Mouse (Mus musculus) heart, adult 18-20 months (tissue): Measurements from ENCODE around the gene Mup20. TPM values are rescaled to one million over a fixed set of nuclear protein-coding genes. Genes with fewer than 3 reads are reported as not detected.
"Not testable (repeated sequence)": the region's sequence is repeated elsewhere in the genome, so short reads cannot be mapped to it uniquely, and the experiment has no call there.

Experiments used
- DNase-seq, 2 experiments: peaks; one replicate each; pipeline ENCODE4 v3.0.0; 2021 to 2022; ENCODE audit warnings: mixed read lengths in 1 of 2
- long read RNA-seq, 2 experiments: library from polyadenylated mRNA; stranded (forward); transcript quantifications; one replicate each; pipeline ENCODE4 v2.0.0; 2021
- total RNA-seq, 2 experiments: library from RNA; stranded (reverse); gene quantifications; 2 replicates each; pipeline ENCODE4 v1.2.3; 2021

Gene Mup20
- total RNA-seq = not detected
- long read RNA-seq, experiment 1 = 0 reads
- long read RNA-seq, experiment 2 = 0 reads

GRCm38 (mm10) chr4:62054058-62054457, at the start of gene Mup20:
TSS of gene Mup20 (minus strand) at chr4:62054158.
- DNase-seq = not testable (repeated sequence)

DNA sequence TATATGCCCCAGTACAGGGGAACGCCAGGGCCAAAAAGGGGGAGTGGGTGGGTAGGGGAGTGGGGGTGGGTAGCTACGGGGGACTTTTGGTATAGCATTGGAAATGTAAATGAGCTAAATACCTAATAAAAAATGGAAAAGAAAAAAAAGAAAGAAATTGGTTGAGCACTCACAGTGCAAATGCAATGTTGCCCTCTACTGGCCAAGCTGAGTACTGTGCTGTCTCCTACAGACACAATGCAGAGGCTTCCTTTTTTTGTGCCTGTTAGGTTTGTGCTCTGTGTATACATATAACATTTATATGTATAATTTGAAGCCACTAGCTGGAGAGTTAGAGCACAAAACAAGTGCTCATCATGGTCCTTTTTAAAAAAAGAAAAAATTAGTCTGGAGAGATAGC, 49.4 kb upstream of the Mup20 start:
- DNase-seq = peak in 1 of 2 experiments; percentile 4

GRCm38 (mm10) chr4:62087953-62088352, 34.0 kb upstream of the Mup20 start:
- no peak for DNase-seq

DNA sequence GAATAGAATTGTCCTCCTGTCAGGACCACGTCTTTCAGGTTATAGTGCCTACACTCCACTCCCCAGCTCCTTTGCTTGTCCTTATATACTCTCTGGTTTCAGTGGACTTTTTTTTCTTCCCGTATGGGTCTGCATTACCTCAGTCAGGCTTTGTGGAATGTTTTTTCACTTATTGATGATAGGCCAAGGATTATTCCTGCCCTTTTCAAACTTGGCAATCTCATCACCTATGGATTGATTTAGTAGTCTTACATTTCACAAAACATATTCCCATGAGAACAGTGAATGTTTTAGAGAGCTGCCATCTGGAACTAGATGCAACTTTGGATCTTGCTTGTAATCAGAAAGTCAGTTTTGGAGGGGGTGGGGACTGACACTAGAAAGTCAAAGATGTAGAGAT, 33.3 kb upstream of the Mup20 start, which contains the start of gene Mup3:
Gene Mup3 (minus strand): TSS at position 102 of the 400 bp plus-strand sequence.
- no peak for DNase-seq

DNA sequence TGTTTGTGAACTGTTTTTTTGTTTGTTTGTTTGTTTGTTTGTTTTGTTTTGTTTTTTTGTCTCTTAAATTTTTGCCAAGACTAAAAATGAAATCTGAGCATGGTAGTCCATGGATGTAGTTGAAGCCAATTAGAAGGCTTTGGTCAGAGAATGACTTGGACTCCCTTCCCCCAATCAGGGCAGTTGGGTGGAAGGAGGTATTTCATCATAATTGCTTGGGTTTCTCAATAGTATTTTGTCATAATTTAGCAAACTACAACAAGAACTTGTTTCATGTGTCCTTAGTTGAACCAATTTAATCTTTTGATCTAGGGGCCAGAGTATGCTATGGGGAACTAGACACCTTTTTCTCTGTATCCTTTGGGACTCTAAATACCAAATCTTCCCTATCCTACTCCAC, 28.8 kb upstream of the Mup20 start:
- no peak for DNase-seq

- DNase-seq = no peak
Measured at GRCm38 (mm10) chr4:62075126-62075525, 21.2 kb upstream of the Mup20 start.

DNA sequence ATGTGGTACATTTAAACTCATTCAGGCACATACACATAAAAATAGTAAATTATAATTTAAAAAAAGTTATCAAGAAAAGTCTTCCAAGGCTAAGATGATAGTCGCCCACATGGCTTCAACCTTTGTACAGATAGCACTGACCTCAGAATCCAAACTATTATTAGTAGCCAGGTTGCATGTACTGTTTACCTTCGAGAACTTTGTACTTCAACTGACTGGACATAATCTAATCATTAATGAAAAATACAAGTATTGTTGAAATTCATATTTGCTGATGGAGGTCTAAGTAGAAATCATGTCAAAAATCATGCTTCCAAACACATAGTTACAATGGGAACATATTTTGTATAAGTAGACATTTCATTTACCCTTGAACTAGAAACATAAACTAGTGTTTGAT, 822 bp upstream of the Mup20 start:
- not testable (repeated sequence) for DNase-seq

GRCm38 (mm10) chr4:62026281-62026680, 27.7 kb downstream of the Mup20 start:
- no peak for DNase-seq

GRCm38 (mm10) chr4:62024256-62024959, 29.6 kb downstream of the Mup20 start:
- no peak for DNase-seq

DNA sequence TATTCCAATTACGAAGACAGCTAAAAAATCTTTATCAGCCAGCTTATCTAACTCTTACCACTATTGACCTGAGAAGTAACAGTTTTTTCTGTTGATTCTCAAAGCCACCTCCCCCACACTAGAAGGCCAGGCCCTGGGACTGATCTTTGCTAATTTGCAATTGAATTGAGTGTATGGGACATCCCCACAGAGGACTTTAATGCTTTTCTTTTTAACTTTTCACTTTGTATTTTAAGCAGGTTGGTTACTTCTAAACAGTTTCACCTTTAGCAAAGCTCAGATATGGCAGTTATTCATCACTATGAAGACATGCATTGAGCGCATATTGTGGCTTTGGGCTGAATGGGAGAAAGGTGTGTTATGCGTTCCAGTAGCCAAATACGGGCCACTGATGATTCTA, 30.3 kb downstream of the Mup20 start:
- no peak for DNase-seq

DNA sequence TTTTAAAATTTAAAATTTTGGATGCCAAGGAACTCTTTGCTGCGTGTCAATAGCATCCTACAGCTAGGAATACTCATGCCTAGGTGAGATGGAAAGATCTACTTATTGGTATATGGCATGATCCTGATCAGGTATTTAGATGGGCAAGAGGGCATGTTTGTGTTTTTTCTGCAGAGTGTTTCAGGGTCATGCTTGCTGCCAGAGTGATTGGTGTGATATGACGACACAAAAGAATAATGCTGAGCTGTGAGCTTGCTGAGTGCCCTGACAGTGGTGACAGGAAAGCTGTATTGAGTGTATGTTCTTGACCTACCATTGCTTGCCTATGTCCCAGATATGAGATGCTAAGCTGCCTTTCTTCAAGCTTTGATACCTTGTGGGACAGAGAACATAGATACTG, 30.8 kb downstream of the Mup20 start:
- DNase-seq = no peak

- DNase-seq = not testable (repeated sequence)
Measured at GRCm38 (mm10) chr4:62020511-62020910, 33.4 kb downstream of the Mup20 start.

Other genes with a start within 250 kb of the Mup20 start
- not detected for gene Mup5, start 218.9 kb downstream of the Mup20 start, total RNA-seq
- gene Mup3, start 33.2 kb upstream of the Mup20 start, total RNA-seq = not detected
- gene Mup21, start 96.7 kb upstream of the Mup20 start, total RNA-seq = not detected
- gene Zfp37, start 176.9 kb upstream of the Mup20 start, total RNA-seq = 1 to 10 TPM; 1.9 TPM
- 10 to 100 TPM; 20.7 to 24.1 TPM for gene Slc31a2, start 208.4 kb upstream of the Mup20 start, total RNA-seq